Mouse (Mus musculus) large intestine, adult 2 months (tissue): ENCODE data around the gene Gm17428. TPM values are rescaled to one million over a fixed set of nuclear protein-coding genes. Genes with fewer than 3 reads are reported as not detected.
A peak's percentile ranks its signal among the peaks of the same experiment; 100 is the strongest.
"Not testable (repeated sequence)": the region's sequence is repeated elsewhere in the genome, so short reads cannot be mapped to it uniquely, and the experiment has no call there.

Source experiments
- DNase-seq: peaks from one replicate; pipeline ENCODE4 v3.0.0-alpha.2; 2012; ENCODE audit warnings: low read depth, low spot score
- WGBS: fragments of 180-500 bp; shearing (Covaris S2); methylation state at CpG from one replicate; pipeline ENCODE4 v1.1.7; 2018; 5-methylcytosine and 5-hydroxymethylcytosine counted together
- polyA plus RNA-seq: library from polyadenylated mRNA; depleted of rRNA; stranded (reverse); fragments of >200 nt; gene quantifications from 2 replicates; pipeline ENCODE4 v1.2.3, GENCODE M21; 2012; rRNA removed

The Gm17428 gene
- not detected in 2 replicates for polyA plus RNA-seq

- 56% methylated on average over 1 of the region's 1 CpGs for WGBS
These were observed at the start of gene Gm17428 for GRCm38 (mm10) chr14:54976633-54977032. Gene Gm17428, plus strand, starts transcription at chr14:54976933.

GRCm38 (mm10) chr14:54927296-54927695, 49.4 kb upstream of the Gm17428 start:
- DNase-seq: no peak
- 37% methylated on average over 7 of the region's 7 CpGs for WGBS

More at GRCm38 (mm10) chr14:54976633-54977032, at the start of gene Gm17428:
- DNase-seq: no peak

- WGBS: 60% methylated on average over 5 of the region's 5 CpGs
- DNase-seq: no peak
These were observed 46.9 kb upstream of the Gm17428 start for GRCm38 (mm10) chr14:54929801-54930200.

- DNase-seq: no peak
- 14% methylated on average over 2 of the region's 2 CpGs for WGBS
These were observed 46.3 kb upstream of the Gm17428 start for GRCm38 (mm10) chr14:54930431-54930830.

GRCm38 (mm10) chr14:54932645-54933150, 44.0 kb upstream of the Gm17428 start, which contains the start of gene Il25:
Gene Il25, plus strand, starts transcription at chr14:54932695.
- 44% methylated on average over 6 of the region's 6 CpGs for WGBS
- no peak for DNase-seq

- 49% methylated on average over 8 of the region's 8 CpGs for WGBS
- no peak for DNase-seq
These were observed 40.6 kb upstream of the Gm17428 start, which contains the start of gene Cmtm5 for GRCm38 (mm10) chr14:54935904-54936830. Gene Cmtm5, plus strand, starts transcription at chr14:54936261.

- DNase-seq: no peak
- WGBS: 66% methylated on average over 6 of the region's 6 CpGs
These were observed 39.9 kb upstream of the Gm17428 start for GRCm38 (mm10) chr14:54936831-54937160.

- DNase-seq: no peak
- WGBS: 86% methylated on average over 16 of the region's 16 CpGs
These were observed 39.2 kb upstream of the Gm17428 start for GRCm38 (mm10) chr14:54937361-54938182.

GRCm38 (mm10) chr14:54938431-54939219, 38.1 kb upstream of the Gm17428 start:
- no peak for DNase-seq
- WGBS: 85% methylated on average over 15 of the region's 15 CpGs

- 52% methylated on average over 12 of the region's 12 CpGs for WGBS
- peak; percentile 46 for DNase-seq
These were observed 37.1 kb upstream of the Gm17428 start for GRCm38 (mm10) chr14:54939434-54940175.

GRCm38 (mm10) chr14:54940176-54940530, 36.6 kb upstream of the Gm17428 start:
- WGBS: 76% methylated on average over 3 of the region's 3 CpGs
- DNase-seq: no peak

- 42% methylated on average over 13 of the region's 13 CpGs for WGBS
- no peak for DNase-seq
These were observed 35.4 kb upstream of the Gm17428 start for GRCm38 (mm10) chr14:54941024-54941978.

- DNase-seq: no peak
- 80% methylated on average over 8 of the region's 8 CpGs for WGBS
These were observed 34.3 kb upstream of the Gm17428 start for GRCm38 (mm10) chr14:54942479-54942878.

- 93% methylated on average over 7 of the region's 7 CpGs for WGBS
- no peak for DNase-seq
These were observed 32.8 kb upstream of the Gm17428 start for GRCm38 (mm10) chr14:54943971-54944370.

- 64% methylated on average over 2 of the region's 2 CpGs for WGBS
- no peak for DNase-seq
These were observed 31.8 kb upstream of the Gm17428 start for GRCm38 (mm10) chr14:54944939-54945338.

GRCm38 (mm10) chr14:54945975-54946704, 30.6 kb upstream of the Gm17428 start:
- no peak for DNase-seq
- WGBS: 72% methylated on average over 19 of the region's 19 CpGs

- WGBS: 84% methylated on average over 11 of the region's 11 CpGs
- not testable (repeated sequence) for DNase-seq
These were observed 29.7 kb upstream of the Gm17428 start for GRCm38 (mm10) chr14:54947008-54947407.
